Mouse (Mus musculus) embryo, embryonic 11 days (tissue): ENCODE measurements at regions not wholly inside any gene's neighbourhood (a gene's known extent, or its start where the extent isn't known, plus 50 kb on each side); places are given as distances from the start of the nearest gene placed in this dataset.

Experiments
- DNase-seq: peaks from one replicate; pipeline ENCODE4 v3.0.0-alpha.2; 2015

GRCm38 (mm10) chr5:58705561-58705960 lies 987.8 kb downstream of the Pcdh7 start:
- no peak for DNase-seq

- DNase-seq: no peak
Measured at GRCm38 (mm10) chr5:58712381-58712780, 994.6 kb downstream of the Pcdh7 start.

- no peak for DNase-seq
Measured at GRCm38 (mm10) chr5:58733366-58733765, 1015.6 kb downstream of the Pcdh7 start.

- DNase-seq: no peak
Measured at GRCm38 (mm10) chr5:58733961-58734360, 1016.2 kb downstream of the Pcdh7 start.

GRCm38 (mm10) chr5:58736610-58737009 lies 1018.8 kb downstream of the Pcdh7 start:
- DNase-seq: peak; percentile 42

DNA sequence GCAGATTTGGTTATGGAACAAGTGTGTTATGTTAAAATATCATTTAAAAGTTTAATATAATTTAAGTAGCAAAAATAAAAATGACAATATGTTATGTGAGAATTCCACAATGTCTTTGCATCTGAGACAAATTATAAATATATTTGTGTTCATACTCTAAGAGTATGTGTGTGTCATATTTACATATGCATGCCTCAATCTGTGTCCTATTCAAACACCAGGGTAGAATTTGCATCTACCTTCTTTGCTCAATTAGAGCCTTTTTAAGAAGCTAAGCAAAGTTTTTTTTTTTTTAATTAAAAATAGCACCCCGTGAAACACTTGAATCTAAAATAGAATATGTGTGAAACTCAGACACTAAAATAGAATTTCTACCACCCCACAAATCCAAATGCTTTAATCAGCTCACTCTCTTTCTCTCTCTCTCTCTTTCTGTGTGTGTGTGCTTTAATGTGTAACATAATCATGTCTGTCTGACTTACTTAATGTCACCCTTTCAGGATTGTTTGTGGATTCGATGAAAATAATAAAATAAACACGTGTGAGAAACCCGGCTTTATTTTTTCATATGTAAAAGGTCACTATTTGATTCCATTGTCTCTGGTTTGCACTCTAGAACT lies 1019.6 kb downstream of the Pcdh7 start:
- DNase-seq: no peak

DNA sequence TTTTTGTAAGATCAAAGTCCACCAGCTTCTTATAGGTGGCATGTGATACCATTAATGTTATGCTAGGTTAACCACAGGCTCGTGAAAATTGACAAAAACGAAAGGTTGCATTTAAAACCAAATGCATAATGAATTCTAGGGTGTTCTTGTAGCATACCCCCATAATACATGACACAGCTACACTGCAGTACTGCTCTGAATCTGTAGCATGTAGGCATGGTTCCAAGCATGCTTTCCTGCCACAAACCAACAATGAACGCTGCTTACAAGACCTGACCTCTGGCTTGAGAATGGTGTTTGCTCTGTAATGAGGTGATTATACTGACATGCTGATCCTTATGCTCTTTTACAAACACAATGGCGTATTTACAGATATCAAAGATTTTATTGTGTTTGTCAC lies 1020.3 kb downstream of the Pcdh7 start:
- no peak for DNase-seq

DNA sequence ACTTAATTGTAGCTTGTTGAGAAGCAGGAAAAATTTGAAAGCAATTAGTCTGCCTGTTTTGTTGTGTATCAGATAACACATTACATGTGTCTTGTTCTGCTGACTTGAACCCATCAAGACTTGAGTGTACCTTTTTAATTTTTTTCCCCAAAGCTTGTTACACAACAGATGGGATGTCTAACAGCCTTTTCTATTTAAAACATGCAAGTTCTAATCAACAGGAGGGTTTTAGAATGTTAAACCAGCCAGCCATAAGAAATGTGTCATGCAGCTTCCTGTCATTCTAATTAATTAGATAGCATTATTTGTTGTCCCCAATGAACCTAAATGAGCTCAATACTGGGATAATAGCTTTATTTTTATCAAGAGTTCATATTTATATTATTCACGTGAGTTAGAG lies 1023.0 kb downstream of the Pcdh7 start:
- no peak for DNase-seq

- peak; percentile 8 for DNase-seq
Measured at GRCm38 (mm10) chr5:58747684-58748083, 1029.9 kb downstream of the Pcdh7 start.

GRCm38 (mm10) chr5:58751777-58752176 lies 1034.0 kb downstream of the Pcdh7 start:
- DNase-seq: no peak
